18 mouse cellular contexts compared by ENCODE assay signal in genomic region chr13:18312613-18313012, GRCm38 (mm10).
A peak's percentile ranks its signal among the peaks of the same experiment; 100 is the strongest.
DNase-seq lines count a peak whose midpoint lies in the region; ATAC-seq and TF ChIP-seq lines count a peak whose summit lies in the region.
"Had no signal": no experiment of that assay in that cellular context is flagged by ENCODE, and none has a peak within 500 bp of the region (broad histone marks: within the 10 kb centered on the region; RNA-seq: fewer than 3 reads in every experiment).

No protein-coding gene starts in this region.

- ATAC-seq in hindbrain, postnatal 0 days, result no peak
- no peak for ATAC-seq in hindbrain, embryonic 14.5 days (ENCODE audit: low FRiP score)
- peak; percentile 70 for ATAC-seq in forebrain, embryonic 12.5 days (ENCODE audit: low FRiP score)
- no peak for ATAC-seq in limb, embryonic 14.5 days (ENCODE audit: low FRiP score, low read depth)
- ATAC-seq: midbrain, embryonic 13.5 days had no signal

- H3K9ac ChIP-seq in hindbrain, postnatal 0 days (replicated peaks; ENCODE audit: low read length), result no peak overlapping the region
- H3K9ac ChIP-seq in hindbrain, embryonic 14.5 days, result no peak overlapping the region
- H3K9ac ChIP-seq in forebrain, embryonic 12.5 days, result no peak overlapping the region
- no peak overlapping the region for H3K9ac ChIP-seq in limb, embryonic 14.5 days (ENCODE audit: low read depth, low read length, severe bottlenecking)
- H3K9ac ChIP-seq: liver, embryonic 14.5 days; midbrain, embryonic 13.5 days had no signal

- TF ChIP-seq POLR2A in limb, embryonic 14.5 days (IDR thresholded peaks at IDR 0.05; ENCODE audit: borderline replicate concordance, extremely low read depth, insufficient read depth, insufficient read length), result no peak

- peak; percentile 25 for DNase-seq in hindbrain, postnatal 0 days (ENCODE audit: low spot score)
- DNase-seq in hindbrain, embryonic 14.5 days (ENCODE audit: low spot score), result no peak
- peak; percentile 45 for DNase-seq in Muller cell, postnatal 12 days (ENCODE audit: inconsistent ontology term)
- DNase-seq in limb, embryonic 14.5 days (ENCODE audit: low spot score), result no peak
- DNase-seq in kidney, postnatal 36 days, result no peak
- DNase-seq in layer of hippocampus, adult 9-11 months, result no peak
- DNase-seq: adrenal gland, adult 2 months; cerebellum, adult 9-10 months; heart, postnatal 36 days; kidney, adult 18-20 months; kidney, postnatal 10 days; right cerebral cortex, adult 18-20 months had no signal

- no peaks in the 10 kb centered on the region for H3K9me3 ChIP-seq in hindbrain, postnatal 0 days (ENCODE audit: low read length)
- H3K9me3 ChIP-seq in hindbrain, embryonic 14.5 days (ENCODE audit: control insufficient read depth, low read length), result no peaks in the 10 kb centered on the region
- no peaks in the 10 kb centered on the region for H3K9me3 ChIP-seq in forebrain, embryonic 12.5 days
- no peaks in the 10 kb centered on the region for H3K9me3 ChIP-seq in limb, embryonic 14.5 days (ENCODE audit: control insufficient read depth, low read length)
- H3K9me3 ChIP-seq: midbrain, embryonic 13.5 days had no signal

- peaks cover 2% of the 10 kb centered on the region; the same call in 1 of the 2 replicates for H3K4me1 ChIP-seq in hindbrain, postnatal 0 days (ENCODE audit: insufficient read depth, low read length)
- peaks cover 16% of the 10 kb centered on the region for H3K4me1 ChIP-seq in hindbrain, embryonic 14.5 days (replicated peaks; ENCODE audit: control insufficient read depth, insufficient read depth, low read length)
- H3K4me1 ChIP-seq in forebrain, embryonic 12.5 days, result peaks cover 16% of the 10 kb centered on the region; the same call in 1 of the 2 replicates
- H3K4me1 ChIP-seq in limb, embryonic 14.5 days (ENCODE audit: control insufficient read depth, insufficient read depth, low read length), result peaks cover 12% of the 10 kb centered on the region

- H3K27me3 ChIP-seq in hindbrain, postnatal 0 days (ENCODE audit: insufficient read depth, low read length), result no peaks in the 10 kb centered on the region
- no peaks in the 10 kb centered on the region for H3K27me3 ChIP-seq in hindbrain, embryonic 14.5 days (ENCODE audit: control insufficient read depth, insufficient read depth, low read length)
- no peaks in the 10 kb centered on the region for H3K27me3 ChIP-seq in forebrain, embryonic 12.5 days
- no peaks in the 10 kb centered on the region for H3K27me3 ChIP-seq in limb, embryonic 14.5 days (ENCODE audit: control insufficient read depth, insufficient read depth, low read length)
- H3K27me3 ChIP-seq: midbrain, embryonic 13.5 days had no signal

- H3K36me3 ChIP-seq in hindbrain, postnatal 0 days (ENCODE audit: insufficient read depth, low read length), result no peaks in the 10 kb centered on the region
- H3K36me3 ChIP-seq in hindbrain, embryonic 14.5 days (replicated peaks; ENCODE audit: control insufficient read depth, insufficient read depth), result no peaks in the 10 kb centered on the region
- H3K36me3 ChIP-seq in forebrain, embryonic 12.5 days (replicated peaks), result no peaks in the 10 kb centered on the region
- H3K36me3 ChIP-seq in limb, embryonic 14.5 days (ENCODE audit: control insufficient read depth, insufficient read depth, low read length), result no peaks in the 10 kb centered on the region
- H3K36me3 ChIP-seq: midbrain, embryonic 13.5 days had no signal

- WGBS in hindbrain, postnatal 0 days, result 51% methylated on average over 8 of the region's 8 CpGs
- 55% methylated on average over 8 of the region's 8 CpGs for WGBS in hindbrain, embryonic 14.5 days
- 27% methylated on average over 8 of the region's 8 CpGs for WGBS in forebrain, embryonic 12.5 days
- WGBS in limb, embryonic 14.5 days, result 54% methylated on average over 8 of the region's 8 CpGs

- H3K4me3 ChIP-seq in hindbrain, postnatal 0 days (ENCODE audit: low read length), result no peak overlapping the region
- no peak overlapping the region for H3K4me3 ChIP-seq in hindbrain, embryonic 14.5 days (replicated peaks; ENCODE audit: low read length)
- no peak overlapping the region for H3K4me3 ChIP-seq in forebrain, embryonic 12.5 days (replicated peaks)
- no peak overlapping the region for H3K4me3 ChIP-seq in limb, embryonic 14.5 days (replicated peaks; ENCODE audit: low read length)
- H3K4me3 ChIP-seq: left cerebral cortex, adult 2 months; midbrain, embryonic 13.5 days had no signal

- no peak overlapping the region for H3K4me2 ChIP-seq in hindbrain, postnatal 0 days (ENCODE audit: low read depth, low read length)
- H3K4me2 ChIP-seq in hindbrain, embryonic 14.5 days (replicated peaks), result no peak overlapping the region
- H3K4me2 ChIP-seq in forebrain, embryonic 12.5 days, result no peak overlapping the region; the same call in 1 of the 2 replicates
- no peak overlapping the region; the same call in 1 of the 2 replicates for H3K4me2 ChIP-seq in limb, embryonic 14.5 days (replicated peaks; ENCODE audit: low read depth, low read length, severe bottlenecking)
- H3K4me2 ChIP-seq: midbrain, embryonic 13.5 days had no signal

- no peak overlapping the region for H3K27ac ChIP-seq in hindbrain, postnatal 0 days
- no peak overlapping the region for H3K27ac ChIP-seq in hindbrain, embryonic 14.5 days
- peak overlapping the region; percentile 6; the same call in 1 of the 2 replicates for H3K27ac ChIP-seq in forebrain, embryonic 12.5 days
- H3K27ac ChIP-seq in limb, embryonic 14.5 days (replicated peaks; ENCODE audit: low read depth, low read length), result 0 out of 2 replicates have a peak overlapping the region, but pooled peaks have one; percentile 0
- H3K27ac ChIP-seq: left cerebral cortex, adult 2 months; liver, embryonic 14.5 days; macrophage; midbrain, embryonic 13.5 days; stomach, postnatal 0 days had no signal

- TF ChIP-seq CTCF in hindbrain, postnatal 0 days (IDR thresholded peaks at IDR 0.05; ENCODE audit: low read depth), result no peak

Comparison
In these comparisons a context has a peak if more than half of its experiments do, and no peak if none do; other contexts are left out.
1. DNase-seq: peak in hindbrain, postnatal 0 days (single experiment) and Muller cell, postnatal 12 days (single experiment); none in hindbrain, embryonic 14.5 days (single experiment), limb, embryonic 14.5 days (single experiment), kidney, postnatal 36 days (0 of 2) and layer of hippocampus, adult 9-11 months (single experiment).
2. H3K27ac ChIP-seq: peak in forebrain, embryonic 12.5 days (single experiment) and limb, embryonic 14.5 days (single experiment); none in hindbrain, postnatal 0 days (single experiment) and hindbrain, embryonic 14.5 days (single experiment).